ENCODE assay signal across 17 mouse cellular contexts in the genomic region with DNA sequence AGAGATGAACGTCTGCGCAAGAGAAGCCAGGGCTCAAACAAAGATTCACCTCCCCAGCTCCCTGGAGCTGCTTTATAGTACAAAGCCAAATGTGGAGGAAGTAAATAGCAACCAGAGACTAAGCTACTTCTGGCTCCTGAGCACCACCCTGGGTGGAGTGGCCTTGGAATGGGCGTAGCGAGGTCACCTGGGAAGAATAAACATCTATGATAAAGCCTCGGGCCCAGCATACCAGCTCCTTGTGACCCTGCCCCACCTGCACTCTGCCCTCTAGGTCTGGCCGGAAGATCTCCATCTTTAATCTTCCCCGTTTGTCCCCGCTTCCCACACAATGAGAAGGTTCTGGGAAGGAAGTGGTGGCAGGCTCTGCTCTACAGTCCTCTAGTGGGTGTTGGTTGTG.
"Had no signal": no experiment of that assay in that cellular context is flagged by ENCODE, and none has a peak within 500 bp of the region (broad histone marks: within the 10 kb centered on the region; RNA-seq: fewer than 3 reads in every experiment).

No protein-coding gene starts in this region.

- H3K4me2 ChIP-seq: kidney, embryonic 15.5 days; liver, embryonic 11.5 days; liver, embryonic 15.5 days; lung, embryonic 15.5 days; neural tube, embryonic 12.5 days had no signal

- H3K4me1 ChIP-seq: kidney, embryonic 15.5 days; limb, embryonic 10.5 days; liver, embryonic 15.5 days; lung, embryonic 15.5 days; midbrain, embryonic 10.5 days; neural tube, embryonic 12.5 days had no signal

- ATAC-seq: hindbrain, embryonic 16.5 days; inflammation-experienced regulatory T-cells, adult 6 months had no signal

- H3K4me3 ChIP-seq: kidney, embryonic 15.5 days; left cerebral cortex, adult 2 months; limb, embryonic 10.5 days; liver, embryonic 15.5 days; lung, embryonic 15.5 days; midbrain, embryonic 10.5 days; neural tube, embryonic 12.5 days had no signal

- H3K27me3 ChIP-seq: kidney, embryonic 15.5 days; liver, embryonic 15.5 days; lung, embryonic 15.5 days; neural tube, embryonic 12.5 days had no signal

- H3K36me3 ChIP-seq: kidney, embryonic 15.5 days; limb, embryonic 10.5 days; liver, embryonic 15.5 days; lung, embryonic 15.5 days; midbrain, embryonic 10.5 days; neural tube, embryonic 12.5 days had no signal

- H3K9me3 ChIP-seq: kidney, embryonic 15.5 days; limb, embryonic 10.5 days; liver, embryonic 15.5 days; lung, embryonic 15.5 days; midbrain, embryonic 10.5 days; neural tube, embryonic 12.5 days had no signal

- H3K27ac ChIP-seq: kidney, embryonic 15.5 days; left cerebral cortex, adult 2 months; limb, embryonic 10.5 days; liver, embryonic 15.5 days; lung, embryonic 15.5 days; midbrain, embryonic 10.5 days; neural tube, embryonic 12.5 days had no signal

- H3K9ac ChIP-seq: kidney, embryonic 15.5 days; liver, embryonic 15.5 days; lung, embryonic 15.5 days; neural tube, embryonic 12.5 days had no signal

- DNase-seq: kidney, adult 2 months; kidney, postnatal 14 days; midbrain, embryonic 14.5 days; retina, postnatal 1 day; right cerebral cortex, postnatal 4 days; spleen, adult 18-20 months; thymus, postnatal 14 days had no signal
